Mouse (Mus musculus): Measurements from ENCODE around the gene Ergic1. TPM values are rescaled to one million over a fixed set of nuclear protein-coding genes. Genes with fewer than 3 reads are reported as not detected.

The Ergic1 gene
- polyA plus RNA-seq, 1 experiment from 2014 or later = 133 TPM

- H3K79me2 ChIP-seq (ENCODE audit: inconsistent target) = no peaks in the 10 kb centered on the region
- H3K36me3 ChIP-seq (ENCODE audit: inconsistent target) = peaks cover 21% of the 10 kb centered on the region; the same call in 1 of the 2 replicates
- WGBS (ENCODE audit: missing documents) = 100% methylated on average over 2 of the region's 2 CpGs
These were observed 64.3 kb downstream of the Ergic1 start for GRCm38 (mm10) chr17:26625521-26626010.

GRCm38 (mm10) chr17:26628479-26628878 is 67.2 kb downstream of the Ergic1 start:
- Histone ChIP-seq H3K79me2 (ENCODE audit: inconsistent target) (no peaks in the 10 kb centered on the region), H3K36me3 (ENCODE audit: inconsistent target) (peaks cover 21% of the 10 kb centered on the region), H3K27ac (no peak overlapping the region), H3K4me3 (ENCODE audit: inconsistent target) (no peak overlapping the region)
- 95% methylated on average over 6 of the region's 6 CpGs for WGBS (ENCODE audit: missing documents)

More at GRCm38 (mm10) chr17:26625521-26626010, 64.3 kb downstream of the Ergic1 start:
- no peak overlapping the region for H3K27ac ChIP-seq
- no peak overlapping the region for H3K4me3 ChIP-seq (ENCODE audit: inconsistent target)

GRCm38 (mm10) chr17:26628936-26629335 is 67.6 kb downstream of the Ergic1 start:
- H3K27ac ChIP-seq = no peak overlapping the region
- WGBS (ENCODE audit: missing documents) = 94% methylated on average over 3 of the region's 3 CpGs
- no peaks in the 10 kb centered on the region for H3K79me2 ChIP-seq (ENCODE audit: inconsistent target)
- peaks cover 22% of the 10 kb centered on the region for H3K36me3 ChIP-seq (ENCODE audit: inconsistent target)
- H3K4me3 ChIP-seq (ENCODE audit: inconsistent target) = no peak overlapping the region

GRCm38 (mm10) chr17:26631811-26632327 is 70.6 kb downstream of the Ergic1 start:
- no peak overlapping the region for H3K4me3 ChIP-seq (ENCODE audit: inconsistent target)
- H3K79me2 ChIP-seq (ENCODE audit: inconsistent target) = no peaks in the 10 kb centered on the region
- no peak overlapping the region for H3K27ac ChIP-seq
- peaks cover 30% of the 10 kb centered on the region for H3K36me3 ChIP-seq (ENCODE audit: inconsistent target)
- 97% methylated on average over 8 of the region's 8 CpGs for WGBS (ENCODE audit: missing documents)

GRCm38 (mm10) chr17:26633186-26633585 is 71.9 kb downstream of the Ergic1 start:
- no peak overlapping the region for H3K27ac ChIP-seq
- H3K79me2 ChIP-seq (ENCODE audit: inconsistent target) = no peaks in the 10 kb centered on the region
- H3K36me3 ChIP-seq (ENCODE audit: inconsistent target) = peaks cover 30% of the 10 kb centered on the region
- no peak overlapping the region for H3K4me3 ChIP-seq (ENCODE audit: inconsistent target)
- 91% methylated on average over 8 of the region's 9 CpGs for WGBS (ENCODE audit: missing documents)

GRCm38 (mm10) chr17:26633926-26634325 is 72.6 kb downstream of the Ergic1 start:
- H3K27ac ChIP-seq = no peak overlapping the region
- peaks cover 30% of the 10 kb centered on the region for H3K36me3 ChIP-seq (ENCODE audit: inconsistent target)
- no peak overlapping the region for H3K4me3 ChIP-seq (ENCODE audit: inconsistent target)
- H3K79me2 ChIP-seq (ENCODE audit: inconsistent target) = no peaks in the 10 kb centered on the region
- 97% methylated on average over 9 of the region's 9 CpGs for WGBS (ENCODE audit: missing documents)

GRCm38 (mm10) chr17:26634539-26634938 is 73.2 kb downstream of the Ergic1 start:
- Histone ChIP-seq H3K36me3 (ENCODE audit: inconsistent target) (peaks cover 26% of the 10 kb centered on the region), H3K79me2 (ENCODE audit: inconsistent target) (no peaks in the 10 kb centered on the region), H3K4me3 (ENCODE audit: inconsistent target) (no peak overlapping the region), H3K27ac (no peak overlapping the region)
- WGBS (ENCODE audit: missing documents) = 94% methylated on average over 7 of the region's 7 CpGs

- H3K36me3 ChIP-seq (ENCODE audit: inconsistent target) = peaks cover 18% of the 10 kb centered on the region
- H3K79me2 ChIP-seq (ENCODE audit: inconsistent target) = no peaks in the 10 kb centered on the region
- 94% methylated on average over 7 of the region's 7 CpGs for WGBS (ENCODE audit: missing documents)
These were observed 74.7 kb downstream of the Ergic1 start for GRCm38 (mm10) chr17:26635951-26636350.

GRCm38 (mm10) chr17:26637851-26638250 is 76.6 kb downstream of the Ergic1 start:
- Histone ChIP-seq H3K36me3 (ENCODE audit: inconsistent target) (peaks cover 30% of the 10 kb centered on the region; the same call in 1 of the 2 replicates), H3K4me3 (ENCODE audit: inconsistent target) (no peak overlapping the region), H3K27ac (no peak overlapping the region), H3K79me2 (ENCODE audit: inconsistent target) (no peaks in the 10 kb centered on the region)
- 85% methylated on average over 4 of the region's 4 CpGs for WGBS (ENCODE audit: missing documents)

More at GRCm38 (mm10) chr17:26635951-26636350, 74.7 kb downstream of the Ergic1 start:
- H3K27ac ChIP-seq = no peak overlapping the region
- H3K4me3 ChIP-seq (ENCODE audit: inconsistent target) = no peak overlapping the region

- Histone ChIP-seq H3K79me2 (ENCODE audit: inconsistent target) (no peaks in the 10 kb centered on the region), H3K27ac (no peak overlapping the region), H3K4me3 (ENCODE audit: inconsistent target) (no peak overlapping the region), H3K36me3 (ENCODE audit: inconsistent target) (peaks cover 38% of the 10 kb centered on the region)
- WGBS (ENCODE audit: missing documents) = 20% methylated on average over 7 of the region's 7 CpGs
These were observed 77.4 kb downstream of the Ergic1 start for GRCm38 (mm10) chr17:26638655-26639054.

- Histone ChIP-seq H3K36me3 (ENCODE audit: inconsistent target) (peaks cover 39% of the 10 kb centered on the region), H3K27ac (no peak overlapping the region), H3K4me3 (ENCODE audit: inconsistent target) (no peak overlapping the region), H3K79me2 (ENCODE audit: inconsistent target) (no peaks in the 10 kb centered on the region)
- WGBS (ENCODE audit: missing documents) = 60% methylated on average over 2 of the region's 2 CpGs
These were observed 78.5 kb downstream of the Ergic1 start for GRCm38 (mm10) chr17:26639791-26640190.

- Histone ChIP-seq H3K36me3 (ENCODE audit: inconsistent target) (peaks cover 38% of the 10 kb centered on the region), H3K79me2 (ENCODE audit: inconsistent target) (no peaks in the 10 kb centered on the region), H3K27ac (no peak overlapping the region), H3K4me3 (ENCODE audit: inconsistent target) (no peak overlapping the region)
- 94% methylated on average over 3 of the region's 3 CpGs for WGBS (ENCODE audit: missing documents)
These were observed 79.0 kb downstream of the Ergic1 start for GRCm38 (mm10) chr17:26640286-26640740.

- H3K79me2 ChIP-seq (ENCODE audit: inconsistent target) = no peaks in the 10 kb centered on the region
- 100% methylated on average over 8 of the region's 8 CpGs for WGBS (ENCODE audit: missing documents)
- H3K4me3 ChIP-seq (ENCODE audit: inconsistent target) = no peak overlapping the region
- peaks cover 30% of the 10 kb centered on the region for H3K36me3 ChIP-seq (ENCODE audit: inconsistent target)
- H3K27ac ChIP-seq = no peak overlapping the region
These were observed 82.2 kb downstream of the Ergic1 start for GRCm38 (mm10) chr17:26643456-26643855.

GRCm38 (mm10) chr17:26643993-26644392 is 82.7 kb downstream of the Ergic1 start:
- 96% methylated on average over 2 of the region's 2 CpGs for WGBS (ENCODE audit: missing documents)
- H3K27ac ChIP-seq = no peak overlapping the region
- H3K79me2 ChIP-seq (ENCODE audit: inconsistent target) = no peaks in the 10 kb centered on the region
- H3K36me3 ChIP-seq (ENCODE audit: inconsistent target) = peaks cover 30% of the 10 kb centered on the region
- no peak overlapping the region for H3K4me3 ChIP-seq (ENCODE audit: inconsistent target)

GRCm38 (mm10) chr17:26644509-26645410 is 83.5 kb downstream of the Ergic1 start:
- no peak overlapping the region for H3K27ac ChIP-seq
- no peak overlapping the region for H3K4me3 ChIP-seq (ENCODE audit: inconsistent target)
- no peaks in the 10 kb centered on the region for H3K79me2 ChIP-seq (ENCODE audit: inconsistent target)
- peaks cover 30% of the 10 kb centered on the region for H3K36me3 ChIP-seq (ENCODE audit: inconsistent target)
- WGBS (ENCODE audit: missing documents) = 94% methylated on average over 9 of the region's 9 CpGs

All from macrophage (primary cell).